Mouse (Mus musculus) telencephalon, adult 2 months (tissue): ENCODE measurements around the gene Hoxb5.

Source experiments
- DNase-seq: peaks from one replicate; pipeline ENCODE4 v3.0.0-alpha.2; 2011; ENCODE audit warnings: low read depth, low spot score

The Hoxb5 gene

DNA sequence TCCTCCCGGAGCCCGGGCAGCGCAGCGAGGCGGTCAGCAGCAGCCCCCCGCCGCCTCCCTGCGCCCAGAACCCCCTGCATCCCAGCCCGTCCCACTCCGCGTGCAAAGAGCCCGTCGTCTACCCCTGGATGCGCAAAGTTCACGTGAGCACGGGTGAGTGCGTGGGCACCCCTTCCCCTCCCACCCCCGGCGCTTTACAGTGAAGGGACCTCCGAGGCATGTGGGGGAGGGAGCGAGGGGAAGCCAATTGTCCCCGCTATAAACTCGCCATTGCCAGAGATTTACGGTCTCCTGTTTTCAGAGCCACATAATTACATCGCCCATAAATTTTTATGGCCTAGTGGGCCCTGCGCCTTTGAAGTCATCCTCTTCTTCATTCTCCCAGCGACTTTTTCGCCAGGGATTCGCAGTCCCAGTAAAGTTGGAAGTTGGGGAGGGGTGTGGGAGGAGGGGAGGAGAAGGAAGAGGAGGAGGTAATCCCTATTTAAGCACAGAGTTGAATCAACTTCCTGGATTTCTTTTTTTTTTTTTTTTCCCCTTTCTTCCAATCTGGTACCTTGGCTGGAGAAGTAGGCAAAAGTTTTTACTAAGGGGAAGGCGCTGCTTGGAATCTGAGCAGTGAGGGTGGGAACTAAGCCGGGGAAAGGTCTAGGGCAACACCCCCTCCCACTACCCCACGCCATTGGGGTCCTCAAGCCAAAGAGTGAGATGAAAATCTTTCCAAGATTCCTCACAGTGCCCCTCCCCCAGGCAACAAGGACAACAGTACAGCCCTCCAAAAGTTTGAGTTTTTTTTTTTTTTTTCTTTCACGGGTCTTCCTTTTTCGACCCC lies 16.2 kb downstream of the Hoxb5 start:
- no peak for DNase-seq

DNA sequence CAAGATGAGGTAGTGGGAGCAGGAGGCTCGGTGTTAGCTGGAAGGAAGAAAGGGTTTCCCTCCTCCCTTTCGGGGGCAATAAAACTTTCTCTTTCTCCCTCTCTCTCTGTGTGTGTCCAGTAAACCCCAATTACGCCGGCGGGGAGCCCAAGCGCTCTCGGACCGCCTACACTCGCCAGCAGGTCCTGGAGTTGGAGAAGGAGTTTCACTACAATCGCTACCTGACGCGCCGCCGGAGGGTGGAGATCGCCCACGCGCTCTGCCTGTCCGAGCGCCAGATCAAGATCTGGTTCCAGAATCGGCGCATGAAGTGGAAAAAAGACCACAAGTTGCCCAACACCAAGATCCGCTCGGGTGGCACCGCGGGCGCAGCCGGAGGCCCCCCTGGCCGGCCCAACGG lies 16.8 kb downstream of the Hoxb5 start:
- no peak for DNase-seq

DNA sequence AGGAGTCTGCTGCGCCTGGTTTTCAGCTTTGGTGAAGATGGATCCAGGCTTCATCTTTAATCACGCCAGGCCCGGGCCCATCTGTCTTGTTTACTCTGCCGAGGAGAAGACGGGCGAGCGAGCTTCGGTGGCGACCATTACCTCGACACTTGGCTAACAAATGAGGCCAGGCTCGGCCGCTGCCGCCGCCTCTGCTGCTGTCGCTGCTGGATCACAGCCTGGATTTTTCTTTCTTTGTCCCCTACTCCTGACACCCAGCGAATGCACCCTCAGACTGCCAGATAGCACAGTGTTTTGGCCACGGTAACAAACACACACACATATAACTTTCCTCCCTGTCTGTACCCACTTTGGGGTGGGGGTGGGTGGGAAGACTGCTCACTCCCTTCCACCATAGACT lies 17.6 kb downstream of the Hoxb5 start:
- no peak for DNase-seq

DNA sequence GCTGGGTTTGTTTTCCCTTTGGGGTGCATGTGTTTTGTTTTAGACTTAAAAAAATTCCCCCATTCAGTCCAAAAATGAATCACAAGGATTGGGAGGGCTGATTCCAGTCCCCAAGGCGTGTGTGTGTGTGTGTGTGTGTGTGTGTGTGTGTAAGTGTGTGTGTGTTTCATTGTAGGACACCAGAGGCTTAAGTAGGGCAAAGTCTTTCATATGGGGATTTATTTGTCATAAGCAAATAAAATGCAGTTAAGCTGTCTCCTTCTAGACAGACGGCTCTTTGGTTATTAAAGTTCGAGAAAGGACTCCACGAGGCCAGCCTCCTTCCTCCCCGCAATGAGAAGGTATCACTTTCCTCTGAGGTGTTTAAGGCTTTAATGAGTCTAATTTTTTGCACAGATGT lies 18.7 kb downstream of the Hoxb5 start:
- no peak for DNase-seq

DNA sequence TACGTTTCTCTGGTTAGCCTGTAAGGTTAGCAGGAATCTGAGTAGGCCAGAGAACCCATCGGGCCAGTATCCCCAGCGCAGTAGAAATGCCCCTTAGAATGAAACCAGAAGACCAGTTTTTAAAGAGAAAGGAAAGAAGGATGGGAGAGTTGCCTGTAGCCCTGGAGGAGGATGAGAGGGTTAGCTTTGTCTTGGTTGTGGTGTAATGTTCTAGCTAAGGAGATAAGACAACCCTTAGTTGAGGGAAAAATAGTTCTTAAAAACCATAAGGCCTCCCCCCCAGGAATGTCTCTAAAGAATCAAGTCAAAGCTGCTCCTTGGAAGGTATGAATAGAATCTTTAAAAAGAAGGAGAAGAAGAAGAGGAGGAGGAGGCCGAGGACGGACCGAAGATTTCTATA lies 19.6 kb downstream of the Hoxb5 start:
- no peak for DNase-seq

DNA sequence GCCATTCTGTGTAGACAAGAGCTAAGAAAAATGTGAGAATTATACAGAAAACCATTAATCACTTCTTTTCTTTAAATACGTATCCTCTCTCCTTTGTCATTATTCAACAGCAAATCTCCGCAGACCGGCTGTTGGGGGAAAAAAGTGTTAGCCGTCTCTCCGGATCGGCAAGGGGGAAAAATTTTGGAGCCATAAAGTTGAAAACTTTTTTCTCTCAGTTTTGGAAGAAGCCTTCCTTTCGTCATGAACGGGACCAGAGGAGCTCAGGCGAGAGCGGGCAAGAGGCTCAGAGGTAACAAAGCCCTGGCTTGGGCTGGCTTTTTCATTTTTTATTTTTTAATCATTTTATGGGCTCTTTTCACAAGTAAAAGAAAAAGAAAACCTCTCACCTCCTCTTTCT lies 20.0 kb downstream of the Hoxb5 start, which contains the start of gene Hoxb3:
Hoxb3 (plus strand) TSS at position 173 of the 400 bp plus-strand sequence.
- DNase-seq, result no peak

DNA sequence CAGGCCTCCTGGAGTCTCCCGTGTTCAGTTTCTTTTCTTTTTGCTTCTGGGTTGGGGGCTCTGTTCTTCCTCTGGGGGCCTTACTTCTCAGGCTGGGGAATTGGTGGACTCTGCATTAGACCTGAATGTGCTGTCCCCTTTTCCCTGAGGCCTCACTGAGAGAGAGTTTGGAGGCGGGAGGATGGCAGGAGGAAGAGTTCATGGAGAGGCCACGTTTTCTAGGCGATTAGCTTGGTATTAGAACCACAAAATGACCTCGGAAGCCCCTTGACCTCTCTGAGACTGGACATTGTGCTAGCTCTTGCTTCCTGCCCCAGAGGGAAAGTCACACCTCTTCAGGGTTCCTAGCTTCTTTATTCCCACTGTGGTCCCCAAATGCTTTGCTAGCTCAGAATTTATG lies 21.0 kb downstream of the Hoxb5 start:
- no peak for DNase-seq

DNA sequence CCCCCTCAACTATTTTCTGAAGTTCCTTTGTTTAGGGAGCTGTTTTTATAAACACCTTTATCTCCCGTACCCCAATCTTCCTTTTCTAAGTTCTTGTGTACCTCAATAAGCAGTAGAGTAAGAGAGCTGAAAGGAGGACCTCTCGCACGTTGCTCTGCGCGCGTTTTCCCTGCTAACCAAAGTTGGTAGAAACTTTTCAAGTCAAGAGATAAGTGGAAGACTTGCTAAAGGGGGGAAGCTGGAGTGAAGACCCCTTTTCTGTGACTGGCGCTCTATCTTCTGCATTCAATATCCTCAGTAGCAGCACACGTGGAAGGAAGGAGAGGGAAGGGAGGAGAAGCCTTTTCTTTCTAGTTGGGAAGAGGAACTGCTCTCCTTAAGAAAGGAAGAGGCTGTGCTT lies 21.8 kb downstream of the Hoxb5 start:
- DNase-seq, result no peak

DNA sequence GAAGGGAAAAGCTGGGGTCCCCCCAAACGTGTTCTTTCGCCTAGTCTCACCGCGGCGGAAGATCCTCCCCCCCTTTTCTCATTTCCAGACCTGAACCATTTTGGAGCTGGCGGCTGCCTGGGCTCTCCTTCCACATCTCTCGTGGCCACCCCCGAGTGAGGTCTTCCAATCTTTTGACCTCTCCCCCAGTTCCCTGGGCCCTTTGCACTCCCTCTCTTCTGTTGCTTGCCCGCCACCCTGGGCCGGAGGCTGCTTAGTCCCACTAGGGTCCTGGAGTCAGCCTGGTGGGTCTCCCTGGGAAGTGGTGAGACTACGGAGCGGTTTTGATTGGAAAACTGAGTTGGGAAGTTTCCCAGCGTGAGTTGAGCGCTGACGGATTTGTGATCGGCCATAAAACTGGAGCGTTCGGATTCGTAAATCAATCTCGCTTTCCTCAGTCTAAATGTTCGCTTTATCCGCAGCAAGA lies 22.6 kb downstream of the Hoxb5 start:
- no peak for DNase-seq

DNA sequence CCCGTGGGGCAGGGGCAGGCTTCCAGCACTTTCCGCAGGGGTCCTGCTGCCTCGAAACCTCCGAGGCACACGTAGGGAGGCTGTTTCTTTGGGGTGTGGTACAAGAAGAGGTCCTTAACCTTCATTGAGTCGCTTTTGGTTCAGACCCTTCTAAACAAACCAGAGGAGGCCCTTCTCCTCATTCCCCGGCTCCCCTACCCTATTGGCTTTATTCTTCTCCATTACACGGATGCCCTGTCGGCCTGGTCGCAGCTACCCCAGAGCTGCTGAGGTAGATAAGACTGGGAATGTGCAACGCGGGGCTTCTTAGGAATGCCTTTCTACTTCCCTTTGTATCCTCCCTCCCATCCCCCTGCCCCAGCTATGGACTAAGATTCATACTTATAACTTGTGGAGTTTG lies 23.6 kb downstream of the Hoxb5 start:
- DNase-seq, result no peak

DNA sequence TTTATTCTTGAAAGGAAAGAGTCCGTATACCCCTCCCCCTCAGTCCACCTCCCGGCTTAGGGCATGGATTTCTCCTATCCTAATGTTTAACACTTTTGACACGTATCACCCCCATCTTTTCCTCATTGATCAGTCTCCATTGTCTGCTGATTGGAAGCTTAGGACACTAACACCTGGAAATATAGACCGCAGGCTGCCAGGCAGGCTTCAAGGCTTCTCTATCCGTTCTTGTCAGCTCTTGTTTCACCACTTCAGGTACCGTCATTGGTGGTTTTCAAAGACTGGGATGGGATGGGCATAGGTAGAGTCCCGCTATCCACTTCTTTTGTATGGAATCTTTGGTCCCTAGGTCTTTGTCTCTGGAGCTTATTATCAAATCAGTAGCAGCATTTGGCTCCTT lies 24.0 kb downstream of the Hoxb5 start:
- DNase-seq, result no peak

DNA sequence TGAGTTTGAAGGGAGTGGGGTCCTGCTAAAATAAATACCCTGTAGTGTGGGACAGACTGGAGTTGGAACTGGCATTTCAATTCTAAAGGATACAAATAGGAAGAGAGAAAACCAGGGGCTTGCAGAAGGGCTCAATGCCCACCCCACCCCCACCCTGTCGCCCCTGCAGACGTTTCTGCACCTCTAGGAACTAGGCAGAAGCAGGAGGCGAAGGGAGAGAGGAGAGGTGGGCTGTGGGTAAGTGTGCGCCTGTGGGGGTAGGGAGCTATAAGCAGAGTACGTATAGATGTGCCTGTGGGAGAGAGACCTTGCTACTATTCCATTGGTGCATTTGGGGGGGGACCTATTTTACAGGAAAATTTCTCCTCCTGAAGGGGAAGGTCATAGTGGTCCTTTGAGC lies 24.6 kb downstream of the Hoxb5 start:
- DNase-seq, result no peak

DNA sequence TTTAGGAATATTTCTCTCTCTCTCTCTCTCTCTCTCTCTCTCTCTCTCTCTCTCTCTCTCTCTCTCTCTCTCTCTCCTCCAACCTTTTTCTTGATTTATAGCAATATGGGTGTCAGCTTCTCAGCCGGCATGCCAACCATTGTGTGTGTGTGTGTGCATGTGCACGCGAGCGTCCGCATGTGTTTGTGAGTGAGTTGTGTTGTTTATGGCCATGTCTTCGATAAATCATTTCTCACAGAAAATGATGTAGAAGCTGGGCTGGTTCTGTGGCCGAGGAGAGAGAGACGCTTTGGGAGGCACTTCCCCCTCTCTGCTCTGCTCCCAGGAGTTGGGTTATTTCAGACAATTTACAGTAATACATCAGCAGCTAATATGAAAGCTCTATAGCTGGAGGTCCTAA lies 25.5 kb downstream of the Hoxb5 start:
- DNase-seq, result no peak

DNA sequence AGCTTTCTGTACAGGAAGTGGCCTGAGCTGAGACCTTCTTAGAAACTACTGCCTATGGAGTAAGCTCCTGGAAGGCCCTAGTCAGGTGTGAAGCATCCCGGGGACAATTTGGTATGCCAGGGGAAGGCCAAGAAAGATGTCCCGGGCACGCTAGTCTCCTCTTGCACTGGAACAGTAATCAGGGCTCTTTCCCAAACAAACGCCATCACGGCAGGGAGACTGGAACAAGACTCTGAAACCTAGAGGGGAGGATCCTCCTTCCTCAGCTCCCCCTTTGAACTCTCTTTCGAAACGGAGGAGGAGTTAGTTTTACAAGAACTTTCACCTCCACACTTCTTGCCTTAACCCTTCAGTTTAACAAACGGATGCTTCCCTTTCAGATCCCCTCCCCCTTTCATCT lies 29.0 kb downstream of the Hoxb5 start:
- DNase-seq, result no peak

DNA sequence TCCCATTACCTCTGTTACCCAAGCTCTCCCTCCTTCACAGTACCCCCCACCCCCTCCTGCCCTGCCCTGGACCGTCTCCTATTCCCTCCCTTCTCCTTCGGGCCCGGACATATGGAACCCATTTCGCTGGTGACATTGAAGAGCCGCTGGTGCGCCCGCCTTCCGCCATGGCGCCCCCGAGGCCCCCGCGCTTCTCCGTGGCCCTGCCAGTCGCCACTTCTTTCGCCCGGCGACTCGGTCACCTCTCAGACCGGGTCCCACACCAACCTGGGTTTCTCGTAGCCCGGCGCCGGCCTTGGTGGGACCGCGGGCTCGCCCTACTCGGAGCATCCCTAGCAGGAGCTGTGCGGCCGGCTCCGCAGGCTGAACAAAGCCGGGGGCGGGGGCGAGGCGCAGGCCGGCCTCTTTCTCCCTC lies 29.5 kb downstream of the Hoxb5 start:
- no peak for DNase-seq

DNA sequence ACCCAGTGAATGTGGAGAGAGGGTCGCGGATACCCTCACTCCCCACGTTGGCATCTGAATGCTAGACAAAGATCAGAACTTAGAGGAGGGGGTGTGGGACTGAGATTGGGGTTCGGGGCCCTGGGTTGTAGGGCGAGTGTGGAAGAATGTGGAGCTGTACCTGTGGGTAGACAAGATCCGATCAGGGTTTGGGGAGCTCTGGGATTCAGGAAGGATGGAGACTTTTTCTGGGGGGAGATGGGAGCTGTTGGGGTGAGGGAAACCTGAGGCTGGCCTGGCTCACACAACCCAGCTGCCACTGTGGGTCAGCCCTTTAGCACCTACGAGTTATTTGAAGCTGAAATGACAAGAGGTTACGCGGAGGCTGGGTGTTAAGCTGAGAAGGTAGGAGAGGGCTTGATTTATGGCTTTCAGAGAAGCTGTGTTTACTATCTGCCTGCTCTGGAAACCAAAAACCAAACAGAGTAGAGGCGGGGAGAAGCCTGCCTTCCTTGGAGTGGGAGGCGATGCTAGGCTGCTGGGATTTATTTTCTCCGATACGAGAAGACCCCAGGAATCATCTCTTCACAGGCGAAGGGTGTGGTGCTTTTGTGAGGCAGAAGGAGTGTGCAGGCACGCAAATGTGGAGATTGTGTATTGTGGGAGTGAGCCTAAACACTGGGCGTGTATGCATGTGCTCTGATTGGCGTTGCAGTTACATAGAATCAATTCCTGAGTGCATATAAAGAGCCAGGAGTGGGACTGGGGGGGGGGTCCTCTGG lies 30.3 kb downstream of the Hoxb5 start:
- no peak for DNase-seq

DNA sequence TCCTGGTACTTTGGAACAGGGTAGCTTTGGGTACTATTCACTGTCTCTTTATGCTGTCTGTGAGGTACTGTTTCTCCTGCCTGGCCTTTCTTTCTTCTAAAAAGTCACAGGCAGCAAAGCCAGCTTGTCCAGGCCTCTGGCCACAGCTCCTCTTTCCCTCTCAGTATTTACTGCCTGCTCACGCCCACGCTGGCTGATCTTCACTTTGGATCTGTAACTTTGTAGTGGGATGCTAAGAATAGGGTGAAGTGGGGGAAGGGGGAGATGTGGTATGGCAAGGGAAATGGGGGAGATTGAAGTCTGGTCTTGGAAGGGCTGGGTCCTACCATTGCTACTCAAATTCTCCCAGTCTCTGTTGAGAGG lies 30.8 kb downstream of the Hoxb5 start:
- DNase-seq, result no peak

DNA sequence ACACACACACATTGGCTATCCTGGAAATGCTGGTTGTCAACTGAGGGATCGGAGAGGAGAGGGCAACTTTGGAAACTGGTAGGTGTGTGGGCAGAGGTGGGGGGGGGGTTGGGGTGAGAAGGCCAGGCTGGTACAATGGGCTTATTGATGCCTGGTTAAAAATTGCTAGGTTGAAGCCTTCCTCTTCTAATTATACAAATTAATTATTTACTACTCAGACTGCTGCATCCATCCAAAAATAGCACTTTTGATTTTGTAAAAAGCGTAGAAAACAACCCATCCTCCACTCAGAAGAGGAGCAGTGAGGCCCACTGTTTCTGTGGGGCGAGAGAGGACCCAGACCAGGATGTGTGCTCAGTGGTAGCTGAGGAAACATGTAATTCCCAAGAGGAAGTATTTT lies 31.9 kb downstream of the Hoxb5 start:
- no peak for DNase-seq

DNA sequence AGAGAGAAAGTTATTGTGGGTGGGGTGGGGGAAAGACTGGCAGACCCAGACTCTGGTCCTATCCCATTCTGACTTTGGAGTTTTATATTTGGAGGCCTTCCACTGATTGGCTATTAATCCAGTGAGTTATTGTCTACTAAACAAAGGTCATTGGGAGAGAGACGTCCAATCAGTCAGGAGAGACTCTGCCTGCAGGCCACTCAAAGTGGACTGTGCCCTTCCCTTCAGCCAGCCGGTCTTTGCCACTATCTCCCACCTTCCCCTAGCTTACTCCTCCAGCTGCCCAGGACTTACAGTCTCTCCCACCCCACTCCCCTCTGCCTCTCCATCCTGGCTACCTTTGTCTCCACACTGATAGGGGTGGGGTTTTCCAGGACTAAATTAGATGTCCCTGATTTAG lies 33.5 kb downstream of the Hoxb5 start:
- no peak for DNase-seq

DNA sequence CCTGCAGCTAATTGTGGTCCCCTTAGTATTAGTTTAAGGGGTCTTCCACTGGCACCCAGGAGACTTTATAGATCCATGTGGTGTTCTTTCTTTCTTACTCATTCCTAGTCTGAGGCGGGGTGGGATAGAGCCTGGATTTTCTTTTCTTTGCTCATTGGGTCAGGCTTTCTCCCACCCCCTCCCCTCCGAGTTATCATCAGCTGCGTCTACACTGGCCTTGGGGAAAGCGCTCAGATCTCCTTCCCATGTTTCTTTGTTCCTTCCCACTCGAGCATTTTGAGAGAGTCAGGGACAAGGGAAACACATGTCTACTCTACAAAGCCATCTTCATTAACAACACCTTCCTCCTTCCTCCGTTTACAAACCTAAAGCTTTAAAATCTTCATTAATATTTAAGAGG lies 33.9 kb downstream of the Hoxb5 start:
- no peak for DNase-seq

DNA sequence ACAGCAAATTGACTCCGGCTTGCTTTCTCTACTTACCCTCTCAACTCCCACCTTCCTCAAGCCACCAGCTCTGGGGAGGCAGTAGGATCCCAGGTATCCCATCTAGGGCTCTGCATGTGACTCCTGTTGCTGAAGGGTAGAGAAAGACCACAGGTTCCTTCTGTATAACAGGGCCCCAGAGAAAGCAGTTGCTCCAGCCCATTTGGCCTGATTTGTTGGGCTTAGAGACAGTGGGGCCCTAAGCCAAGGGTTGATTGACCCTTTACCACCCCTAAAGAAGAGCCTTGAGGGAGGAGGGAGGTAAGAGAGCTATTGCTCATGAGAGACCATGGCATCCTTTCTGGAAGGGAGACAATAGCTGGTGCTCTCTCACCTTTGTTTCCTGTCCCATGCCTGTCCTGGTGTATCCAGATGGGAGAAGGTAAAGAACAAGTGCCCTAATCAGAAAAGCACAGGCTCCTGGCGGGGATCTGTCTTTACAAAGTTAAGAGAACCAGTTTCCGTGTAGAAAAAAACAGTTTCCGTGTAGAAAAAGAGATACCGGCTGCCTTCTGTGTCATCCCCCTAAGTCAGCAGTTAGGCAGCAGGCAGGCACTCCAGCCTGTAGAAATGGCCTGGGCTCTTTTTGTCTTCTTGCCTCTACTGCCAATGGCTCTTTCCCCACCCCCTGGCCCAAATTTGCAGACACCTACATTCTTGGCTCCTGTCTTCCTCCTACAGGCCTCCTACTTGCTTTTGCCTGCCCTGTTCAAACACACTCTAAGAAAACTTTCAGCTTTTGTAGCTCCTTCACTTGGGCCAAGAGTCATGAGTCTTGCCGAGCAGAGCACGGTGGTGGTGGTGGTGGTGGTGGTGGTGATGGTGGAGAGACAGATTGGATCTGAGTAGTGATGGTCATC lies 36.1 kb downstream of the Hoxb5 start:
- no peak for DNase-seq
